Mouse (Mus musculus) testis, adult 2 months (tissue): ENCODE results near the gene BC004004. TPM values are rescaled to one million over a fixed set of nuclear protein-coding genes. Genes with fewer than 3 reads are reported as not detected.
A peak's percentile ranks its signal among the peaks of the same experiment; 100 is the strongest.

Source experiments
- H3K27ac ChIP-seq: fragments of 200-500 bp; 2 replicates; pipeline ENCODE4 v1.5.1; 2012; ENCODE audit warnings: low read depth, low read length; ENCODE audit not compliant: control insufficient read depth, insufficient read depth
- H3K27me3 ChIP-seq: fragments of 200-500 bp; 2 replicates; pipeline ENCODE4 v1.6.1; 2012; ENCODE audit warnings: mild to moderate bottlenecking, low read length, moderate library complexity; ENCODE audit not compliant: control insufficient read depth, insufficient read depth
- H3K36me3 ChIP-seq: fragments of 200-500 bp; 2 replicates; pipeline ENCODE4 v1.6.1; 2012; ENCODE audit warnings: mild to moderate bottlenecking, low read length; ENCODE audit not compliant: control insufficient read depth, insufficient read depth
- H3K4me1 ChIP-seq: fragments of 200-500 bp; 2 replicates; pipeline ENCODE4 v1.6.1; 2012; ENCODE audit warnings: low read length; ENCODE audit not compliant: control insufficient read depth, insufficient read depth
- H3K4me3 ChIP-seq: fragments of 200-500 bp; 2 replicates; pipeline ENCODE4 v1.5.1; 2012; ENCODE audit warnings: low read depth, mild to moderate bottlenecking, low read length, moderate library complexity, mixed read lengths; ENCODE audit not compliant: control insufficient read depth
- CTCF ChIP-seq: fragments of 200-500 bp; IDR thresholded peaks from 2 replicates; pipeline ENCODE4 v1.5.1; 2012; ENCODE audit warnings: low read depth, mild to moderate bottlenecking, inconsistent platforms, low read length, moderate library complexity; ENCODE audit not compliant: control insufficient read depth, insufficient read depth, insufficient replicate concordance
- POLR2A ChIP-seq: fragments of 200-500 bp; IDR thresholded peaks from 2 replicates; pipeline ENCODE4 v1.6.1; 2012; ENCODE audit warnings: low read depth, mild to moderate bottlenecking, inconsistent platforms, low read length, moderate library complexity; ENCODE audit not compliant: control insufficient read depth
- polyA plus RNA-seq: library from polyadenylated mRNA; depleted of rRNA; stranded (reverse); fragments of >200 nt; gene quantifications from 2 replicates; pipeline ENCODE4 v1.2.3, GENCODE M21; 2012

Gene BC004004
- polyA plus RNA-seq, 1 experiment: 42.5 TPM

- H3K4me3 ChIP-seq: no peak overlapping the region
- H3K4me1 ChIP-seq: no peaks in the 10 kb centered on the region; the same call in 1 of the 2 replicates
- TF ChIP-seq CTCF (no peak), POLR2A (no peak)
- 0 out of 2 replicates have a peak, but pooled peaks cover 1% of the 10 kb centered on the region for H3K36me3 ChIP-seq
- H3K27ac ChIP-seq: no peak overlapping the region
- no peaks in the 10 kb centered on the region for H3K27me3 ChIP-seq
Observed at GRCm38 (mm10) chr17:29302149-29302548, 33.6 kb downstream of the BC004004 start.

GRCm38 (mm10) chr17:29303087-29303486, 34.5 kb downstream of the BC004004 start:
- Histone ChIP-seq H3K4me3 (no peak overlapping the region), H3K27me3 (no peaks in the 10 kb centered on the region), H3K27ac (no peak overlapping the region), H3K36me3 (0 out of 2 replicates have a peak, but pooled peaks cover 1% of the 10 kb centered on the region), H3K4me1 (no peaks in the 10 kb centered on the region; the same call in 1 of the 2 replicates)
- TF ChIP-seq CTCF (peak; percentile 12; the same call in 1 of the 2 replicates), POLR2A (no peak)

- 0 out of 2 replicates have a peak, but pooled peaks cover 1% of the 10 kb centered on the region for H3K36me3 ChIP-seq
- no peaks in the 10 kb centered on the region; the same call in 1 of the 2 replicates for H3K4me1 ChIP-seq
- no peak overlapping the region for H3K4me3 ChIP-seq
- H3K27me3 ChIP-seq: no peaks in the 10 kb centered on the region
- TF ChIP-seq CTCF: no peak
- no peak for TF ChIP-seq POLR2A
- H3K27ac ChIP-seq: no peak overlapping the region
Observed at GRCm38 (mm10) chr17:29303856-29304255, 35.3 kb downstream of the BC004004 start.

- TF ChIP-seq POLR2A: no peak
- TF ChIP-seq CTCF: no peak
- Histone ChIP-seq H3K27ac (no peak overlapping the region), H3K36me3 (no peaks in the 10 kb centered on the region)
Observed at GRCm38 (mm10) chr17:29304376-29305057, 35.9 kb downstream of the BC004004 start.

GRCm38 (mm10) chr17:29305058-29305806, 36.6 kb downstream of the BC004004 start:
- Histone ChIP-seq H3K4me1 (no peaks in the 10 kb centered on the region; the same call in 1 of the 2 replicates), H3K36me3 (no peaks in the 10 kb centered on the region), H3K4me3 (peak overlapping the region; percentile 56), H3K27ac (no peak overlapping the region), H3K27me3 (no peaks in the 10 kb centered on the region)
- TF ChIP-seq CTCF (no peak), POLR2A (no peak)

More at GRCm38 (mm10) chr17:29304376-29305057, 35.9 kb downstream of the BC004004 start:
- Histone ChIP-seq H3K4me1 (no peaks in the 10 kb centered on the region; the same call in 1 of the 2 replicates), H3K27me3 (no peaks in the 10 kb centered on the region), H3K4me3 (peak overlapping the region; percentile 56)

- no peaks in the 10 kb centered on the region; the same call in 1 of the 2 replicates for H3K4me1 ChIP-seq
- no peak for TF ChIP-seq CTCF
- TF ChIP-seq POLR2A: no peak
- H3K27ac ChIP-seq: no peak overlapping the region
- no peaks in the 10 kb centered on the region for H3K36me3 ChIP-seq
- H3K4me3 ChIP-seq: no peak overlapping the region
- no peaks in the 10 kb centered on the region for H3K27me3 ChIP-seq
Observed at GRCm38 (mm10) chr17:29305871-29306270, 37.3 kb downstream of the BC004004 start.

GRCm38 (mm10) chr17:29310056-29310623, 41.6 kb downstream of the BC004004 start:
- Histone ChIP-seq H3K27ac (no peak overlapping the region), H3K4me1 (no peaks in the 10 kb centered on the region; the same call in 1 of the 2 replicates), H3K4me3 (no peak overlapping the region), H3K27me3 (no peaks in the 10 kb centered on the region), H3K36me3 (no peaks in the 10 kb centered on the region)
- no peak for TF ChIP-seq CTCF
- TF ChIP-seq POLR2A: no peak
